Mouse (Mus musculus): Measurements from ENCODE around the gene Elp6.

GRCm38 (mm10) chr9:110333135-110333895, 28.3 kb downstream of the Elp6 start, which contains the start of gene Scap:
- TF ChIP-seq CTCF (IDR thresholded peaks at IDR 0.05; ENCODE audit: borderline replicate concordance, insufficient read depth, low read depth, low read length), result peak; percentile 91
- TF ChIP-seq POLR2A (IDR thresholded peaks at IDR 0.05; ENCODE audit: borderline replicate concordance, insufficient read depth, low read length), result no peak
